Mouse (Mus musculus) layer of hippocampus, postnatal 14 days (tissue): ENCODE results near the gene Mrps23. TPM values are rescaled to one million over a fixed set of nuclear protein-coding genes. Genes with fewer than 3 reads are reported as not detected.
"Not testable (repeated sequence)": the region's sequence is repeated elsewhere in the genome, so short reads cannot be mapped to it uniquely, and the experiment has no call there.

ENCODE experiments used
- DNase-seq, 2 experiments: peaks; one replicate each; pipeline ENCODE4 v3.0.0; 2021 to 2022; ENCODE audit warnings: low spot score in 2 of 2, mixed read lengths in 1 of 2
- total RNA-seq, 2 experiments: library from RNA; stranded (reverse); gene quantifications; 2 replicates each; pipeline ENCODE4 v1.2.3; 2021

Gene Mrps23
- total RNA-seq, 2 experiments from 2014 or later = 58.2 to 61.3 TPM

DNA sequence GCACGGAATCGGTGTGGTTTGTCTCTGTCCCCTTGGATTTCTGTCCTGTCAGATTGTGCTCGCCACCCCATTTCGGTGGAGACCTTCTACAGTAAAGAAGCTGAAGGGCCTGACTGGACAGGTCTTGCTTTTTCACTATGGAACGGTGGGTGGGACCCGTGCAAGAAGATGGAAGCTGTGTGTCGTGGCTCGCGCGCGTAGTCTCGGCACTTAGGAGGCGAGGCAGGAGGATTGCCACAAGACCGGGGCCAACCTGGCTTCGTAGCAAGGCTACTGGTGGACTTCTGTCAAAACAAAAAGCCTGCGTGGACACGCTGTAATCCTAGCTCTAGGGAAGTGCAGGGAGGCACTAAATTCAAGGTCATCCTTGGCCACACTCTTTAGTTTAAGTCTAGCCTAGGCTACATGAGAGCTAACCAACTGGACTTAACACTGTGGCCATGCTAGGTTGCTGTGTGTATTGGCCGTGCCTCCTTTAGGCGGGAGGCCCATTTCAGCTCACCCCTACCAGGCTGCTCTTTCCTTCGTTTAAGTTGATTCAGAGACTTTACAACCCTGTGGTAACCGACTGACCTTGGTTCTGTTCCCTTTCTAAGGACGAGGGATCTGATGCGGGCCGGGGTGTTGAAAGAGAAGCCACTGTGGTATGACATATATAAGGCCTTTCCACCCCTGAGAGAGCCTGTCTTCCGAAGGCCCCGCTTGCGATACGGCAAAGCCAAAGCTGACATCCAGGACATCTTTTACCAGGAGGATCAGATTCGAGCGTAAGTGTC, 593 bp downstream of the Mrps23 start:
- no peak for DNase-seq

DNA sequence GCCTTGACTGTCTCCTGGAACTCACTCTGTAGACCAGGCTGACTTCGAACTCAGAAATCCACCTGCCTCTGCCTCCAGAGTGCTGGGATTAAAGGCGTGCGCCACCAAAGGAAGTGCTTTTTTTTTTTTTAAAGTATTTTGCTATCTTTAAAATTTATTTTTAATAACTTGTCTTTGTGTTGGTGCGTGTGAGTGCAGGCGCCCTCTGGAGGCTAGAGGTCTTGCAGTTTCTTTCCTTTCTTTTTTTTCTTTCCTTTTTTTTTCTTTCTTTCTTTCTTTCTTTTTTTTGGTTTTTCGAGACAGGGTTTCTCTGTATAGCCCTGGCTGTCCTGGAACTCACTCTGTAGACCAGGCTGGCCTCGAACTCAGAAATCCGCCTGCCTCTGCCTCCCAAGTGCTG, 2.4 kb downstream of the Mrps23 start:
- not testable (repeated sequence) for DNase-seq

GRCm38 (mm10) chr11:88207697-88208096, 3.5 kb downstream of the Mrps23 start:
- DNase-seq = no peak

DNA sequence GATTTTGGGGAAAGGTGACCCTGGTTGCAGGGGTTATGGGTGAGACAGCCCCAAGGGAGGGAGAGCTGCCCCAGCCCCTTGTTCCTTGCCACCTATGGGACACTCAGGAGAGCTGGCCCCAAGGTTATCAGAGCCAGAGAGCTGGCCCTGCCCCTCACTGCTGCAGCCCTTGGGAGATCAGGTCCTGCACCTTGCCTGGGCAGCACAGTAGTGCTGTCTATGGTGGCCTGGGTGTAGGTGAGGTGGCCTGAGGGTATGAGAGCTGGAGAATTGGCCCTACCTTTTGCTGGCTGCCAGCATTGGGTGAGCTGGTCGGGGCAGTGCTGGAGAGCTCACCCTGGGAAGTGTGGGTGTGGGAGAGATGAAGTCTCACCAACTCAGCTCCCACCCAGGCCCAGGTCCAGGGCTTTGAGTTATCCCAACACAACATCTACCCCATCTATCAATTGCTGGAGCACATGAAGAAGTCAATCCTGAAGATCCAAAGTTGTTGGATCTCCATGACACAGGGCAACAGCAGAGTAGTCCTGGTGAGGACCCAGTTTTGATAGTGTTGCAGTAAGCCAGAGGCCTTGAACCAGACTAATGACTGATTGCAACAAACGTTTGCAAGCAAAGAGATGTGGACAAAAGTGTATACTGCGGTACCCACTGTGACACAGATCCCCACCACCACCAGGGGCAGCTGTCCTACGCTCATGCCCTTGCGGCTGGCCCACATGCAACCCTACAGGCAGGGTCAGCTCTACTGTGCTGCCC, 7.8 kb downstream of the Mrps23 start:
- DNase-seq = no peak

GRCm38 (mm10) chr11:88213757-88214156, 9.6 kb downstream of the Mrps23 start:
- DNase-seq = no peak

DNA sequence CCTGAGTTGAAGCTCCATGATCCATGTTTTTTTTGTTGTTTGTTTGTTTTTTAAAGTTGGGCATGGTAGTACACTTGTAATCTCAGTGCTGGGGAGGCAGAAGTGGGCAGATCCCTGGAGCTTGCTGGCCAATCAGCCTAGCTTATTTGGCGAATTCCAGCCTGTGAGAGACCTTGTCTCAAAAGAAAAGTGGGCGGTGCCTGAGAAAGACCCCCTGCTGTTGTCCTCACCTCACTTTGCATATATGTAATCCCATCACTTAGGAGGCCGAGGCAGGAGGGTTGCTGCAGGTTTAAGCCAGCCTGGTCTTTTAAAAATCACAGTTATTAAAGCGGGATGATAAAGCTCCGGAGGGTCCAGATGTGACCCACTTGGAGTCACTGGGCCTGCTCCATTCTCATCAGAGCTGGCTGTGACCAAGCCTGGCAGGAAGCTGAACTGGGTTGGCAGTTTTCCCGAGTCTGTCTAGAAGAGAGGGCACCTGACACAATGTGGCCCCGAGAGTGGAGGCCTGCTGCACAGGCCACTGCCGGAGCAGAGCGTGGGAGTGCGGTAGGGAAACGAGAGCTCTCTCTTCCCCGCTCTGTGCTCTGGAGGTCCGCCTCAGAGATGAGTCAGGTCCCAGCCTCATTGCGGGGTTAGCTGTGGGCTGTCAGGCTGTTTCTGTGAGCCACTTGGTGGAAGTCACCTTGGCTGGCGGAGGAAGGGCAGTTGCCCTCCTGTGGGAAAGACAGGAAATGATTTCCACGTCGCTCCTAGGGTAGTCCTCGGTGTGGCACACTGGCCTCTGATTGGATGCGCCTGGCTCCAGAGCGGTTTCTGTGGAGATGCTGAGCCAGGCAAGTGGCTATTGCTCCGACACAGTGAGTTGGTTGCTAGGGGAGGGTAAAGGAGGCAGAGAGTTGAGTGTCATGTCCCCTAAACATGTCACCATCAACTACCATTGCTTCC, 11.0 kb downstream of the Mrps23 start:
- peak; percentile 39 to 55 for DNase-seq

- peak; percentile 69 to 73 for DNase-seq
Measured at GRCm38 (mm10) chr11:88216231-88216685, 12.1 kb downstream of the Mrps23 start.

DNA sequence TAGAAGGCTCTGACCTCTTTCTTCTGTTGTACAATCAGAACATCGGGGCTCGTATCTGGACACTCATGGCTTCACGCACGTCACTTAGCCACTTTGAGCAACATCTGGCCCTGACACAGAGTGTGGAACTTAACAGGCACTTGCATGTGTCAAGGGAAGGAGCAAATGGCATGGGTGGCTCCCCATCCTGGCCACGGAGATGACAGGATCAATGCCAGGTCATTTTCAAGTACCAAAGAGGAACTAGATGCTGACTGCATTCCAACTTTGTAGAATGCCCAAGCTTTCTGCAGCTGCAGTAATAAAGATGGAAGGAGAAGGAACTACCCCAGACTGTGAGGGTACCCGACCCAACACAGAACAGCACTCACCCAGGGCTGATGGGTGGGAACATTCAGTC, 14.0 kb downstream of the Mrps23 start:
- no peak for DNase-seq

DNA sequence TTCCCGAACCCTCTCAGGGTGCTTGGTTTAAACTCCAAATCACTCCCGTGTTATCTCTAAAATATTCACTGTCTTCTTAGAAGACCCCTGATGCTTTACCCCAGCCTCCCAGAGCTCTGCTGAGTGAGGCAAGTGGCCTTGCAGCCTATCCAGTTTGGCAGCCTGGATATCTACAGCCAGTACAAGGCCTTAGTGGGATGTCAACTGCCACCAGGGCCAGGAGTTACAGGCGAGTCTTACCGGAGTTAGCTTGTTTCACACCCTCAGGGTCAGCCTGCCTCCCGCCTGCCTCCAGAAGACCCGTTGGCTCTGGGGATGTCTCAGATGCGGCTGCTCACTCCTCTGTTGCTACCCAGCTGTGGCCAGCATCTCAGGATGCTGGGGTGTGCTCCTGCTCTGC, 14.4 kb downstream of the Mrps23 start:
- DNase-seq = no peak

DNA sequence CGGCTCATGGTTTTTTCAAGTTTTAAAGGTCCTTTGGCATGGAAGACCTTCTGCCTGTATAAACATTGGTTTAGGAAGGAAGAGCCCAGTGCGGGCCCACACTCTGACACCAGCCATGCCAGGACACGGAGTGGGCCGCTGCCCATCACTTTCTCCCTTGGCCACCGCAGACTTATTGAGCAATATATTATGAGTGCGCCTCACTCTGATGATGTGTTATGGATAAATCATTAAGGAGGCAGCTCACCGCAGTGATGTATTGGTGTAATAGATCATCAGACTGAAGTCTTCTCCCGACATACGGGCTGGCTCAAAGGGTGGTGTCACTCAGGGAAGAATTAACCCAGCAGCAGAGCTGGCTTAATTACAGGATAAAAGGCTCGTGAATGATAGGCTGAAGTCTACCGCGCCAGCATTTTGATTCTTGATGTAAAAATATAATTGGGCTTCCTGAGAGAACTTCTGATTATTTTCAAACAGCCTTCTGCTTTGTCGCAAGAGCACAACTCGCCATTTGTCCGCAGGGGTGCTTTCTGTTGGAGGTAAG, 17.8 kb downstream of the Mrps23 start:
- no peak for DNase-seq

GRCm38 (mm10) chr11:88227001-88227957, 23.1 kb downstream of the Mrps23 start:
- DNase-seq = peak in 1 of 2 experiments; percentile 12

DNA sequence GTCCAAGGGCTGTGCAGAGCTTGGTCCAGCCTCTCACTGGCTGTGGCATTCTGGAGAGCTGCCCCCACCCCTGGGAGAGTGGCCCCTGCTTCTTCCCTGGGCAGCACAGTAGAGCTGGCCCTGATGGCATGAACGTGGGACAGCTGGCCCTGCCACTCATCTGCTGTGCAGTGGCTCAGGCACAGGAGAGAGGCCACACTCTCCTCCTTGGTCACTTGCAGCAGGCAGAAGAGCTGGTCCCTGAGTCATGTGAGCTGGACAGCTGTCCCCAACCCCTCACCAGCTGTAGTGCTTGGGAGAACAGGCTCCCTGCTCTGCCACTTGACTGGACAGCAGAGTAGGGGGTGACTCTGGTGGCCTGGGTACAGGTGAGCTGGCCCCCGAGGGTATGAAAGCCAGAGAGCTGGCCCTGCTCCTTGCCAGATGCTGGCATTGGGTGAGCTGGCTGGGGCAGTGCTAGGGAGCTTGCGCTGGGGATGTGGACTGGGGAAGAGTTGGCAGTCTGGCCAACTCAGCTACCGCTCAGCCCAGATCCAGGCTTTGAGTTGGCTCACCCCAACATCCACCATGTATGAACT, 27.1 kb downstream of the Mrps23 start:
- DNase-seq = no peak

- no peak for DNase-seq
Measured at GRCm38 (mm10) chr11:88233528-88234427, 29.6 kb downstream of the Mrps23 start.

- no peak for DNase-seq
Measured at GRCm38 (mm10) chr11:88234789-88235188, 30.6 kb downstream of the Mrps23 start.

DNA sequence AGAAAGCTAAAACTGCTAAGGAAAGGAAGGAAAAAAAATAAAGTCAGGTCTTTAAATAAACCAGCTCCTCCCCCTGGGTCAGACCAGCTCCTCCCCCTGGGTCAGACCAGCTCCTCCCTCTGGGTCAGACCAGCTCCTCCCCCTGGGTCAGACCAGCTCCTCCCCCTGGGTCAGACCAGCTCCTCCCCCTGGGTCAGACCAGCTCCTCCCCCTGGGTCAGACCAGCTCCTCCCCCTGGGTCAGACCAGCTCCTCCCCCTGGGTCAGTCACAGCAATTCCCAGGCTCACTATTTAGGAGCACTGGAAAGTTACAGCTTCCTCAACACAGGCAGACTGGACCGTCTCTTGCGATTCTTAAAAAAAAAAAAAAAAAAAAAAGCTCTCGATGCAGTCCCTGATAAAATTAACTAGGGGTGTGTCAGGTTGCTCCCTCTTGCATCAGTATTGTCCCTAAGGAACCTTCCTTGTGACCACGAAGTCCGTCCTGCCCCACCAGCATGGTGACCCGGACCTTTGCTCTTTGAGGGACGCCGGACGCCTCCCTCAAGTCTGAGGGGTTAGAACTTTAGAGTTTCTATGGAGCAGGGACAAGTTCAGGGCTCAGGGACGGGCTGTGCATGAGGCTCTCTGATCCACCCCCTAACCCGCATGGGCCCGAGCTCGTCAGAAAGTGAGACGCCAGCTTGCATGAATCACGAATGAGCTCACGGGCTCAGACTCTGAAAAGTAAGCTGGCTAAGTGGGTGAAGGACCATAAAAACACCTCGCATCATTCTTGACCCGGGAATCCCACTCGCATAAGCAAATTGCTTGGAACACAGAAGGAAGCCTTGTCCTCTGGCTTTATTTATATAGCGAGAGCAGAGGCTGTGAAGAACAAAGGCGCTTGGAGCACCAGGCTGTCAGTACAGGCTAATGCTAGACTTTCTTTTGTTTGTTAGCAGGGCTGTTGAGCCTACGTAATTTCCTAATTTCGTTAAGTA, 31.3 kb downstream of the Mrps23 start:
- no peak for DNase-seq

- no peak for DNase-seq
Measured at GRCm38 (mm10) chr11:88240275-88240674, 36.1 kb downstream of the Mrps23 start.

- no peak for DNase-seq
Measured at GRCm38 (mm10) chr11:88240736-88241353, 36.7 kb downstream of the Mrps23 start.
